Mouse (Mus musculus) heart, adult 2 months (tissue): ENCODE results near the gene Zswim4.

Experiments
- CTCF ChIP-seq: fragments of 200-600 bp; IDR thresholded peaks from 2 replicates; pipeline ENCODE4 v1.8.1; 2022; ENCODE audit warnings: antibody characterized with exemption, mild to moderate bottlenecking, moderate library complexity
- POLR2A ChIP-seq: fragments of 200-500 bp; IDR thresholded peaks from 2 replicates; pipeline ENCODE4 v1.6.1; 2011; ENCODE audit warnings: mild to moderate bottlenecking, low read depth, low read length, control low read depth; ENCODE audit not compliant: insufficient read depth

DNA sequence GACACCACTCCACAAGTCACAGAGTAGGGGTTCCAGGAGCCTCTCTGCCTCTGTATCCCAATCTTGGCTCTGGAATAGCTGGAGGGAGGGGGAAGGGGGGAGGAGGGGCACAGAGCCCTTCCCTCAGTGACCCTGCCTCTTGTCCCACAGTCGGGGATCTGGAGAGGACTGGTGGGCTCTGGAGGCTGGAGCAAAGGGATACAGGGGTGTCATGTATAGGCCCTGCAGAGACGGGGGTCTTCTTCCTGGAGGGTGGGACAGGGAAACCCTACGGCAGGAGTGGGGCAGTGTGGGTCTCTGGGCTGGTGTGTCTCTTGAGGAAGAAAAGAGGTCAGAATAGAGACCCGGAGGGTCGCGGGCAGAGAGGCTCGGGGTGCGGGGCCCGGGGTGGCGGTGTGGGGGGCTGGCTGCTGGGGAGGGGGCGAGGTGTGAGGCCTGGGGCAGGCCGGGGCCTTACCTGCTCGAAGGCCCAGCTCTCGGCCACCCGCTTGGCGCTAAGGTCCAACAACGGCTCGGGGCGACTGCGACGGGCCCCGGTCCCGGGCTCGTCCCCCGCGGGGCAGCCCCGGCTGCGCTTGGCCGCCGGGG lies 351 bp downstream of the Zswim4 start:
- TF ChIP-seq POLR2A (no peak), CTCF (no peak)
